Mouse (Mus musculus): Measurements from ENCODE around the gene Nfix.
A peak's percentile ranks its signal among the peaks of the same experiment; 100 is the strongest.

Nfix gene

GRCm38 (mm10) chr8:84779519-84780224 is 20.5 kb downstream of the Nfix start:
- no peak for DNase-seq

GRCm38 (mm10) chr8:84778638-84779380 is 21.3 kb downstream of the Nfix start:
- no peak for DNase-seq

- no peak for DNase-seq
Observed at GRCm38 (mm10) chr8:84777899-84778637, 22.1 kb downstream of the Nfix start.

GRCm38 (mm10) chr8:84776569-84776968 is 23.6 kb downstream of the Nfix start:
- no peak for DNase-seq

- DNase-seq: no peak
Observed at GRCm38 (mm10) chr8:84775621-84776113, 24.5 kb downstream of the Nfix start.

GRCm38 (mm10) chr8:84775105-84775591 is 25.0 kb downstream of the Nfix start:
- peak; percentile 46 for DNase-seq

GRCm38 (mm10) chr8:84774473-84774911 is 25.7 kb downstream of the Nfix start:
- DNase-seq: peak; percentile 58

GRCm38 (mm10) chr8:84773833-84774232 is 26.3 kb downstream of the Nfix start:
- DNase-seq: peak; percentile 76

GRCm38 (mm10) chr8:84773304-84773703 is 26.8 kb downstream of the Nfix start:
- DNase-seq: no peak

- no peak for DNase-seq
Observed at GRCm38 (mm10) chr8:84772628-84773027, 27.5 kb downstream of the Nfix start.

- DNase-seq: no peak
Observed at GRCm38 (mm10) chr8:84771941-84772378, 28.2 kb downstream of the Nfix start.

- DNase-seq: no peak
Observed at GRCm38 (mm10) chr8:84771000-84771687, 29.0 kb downstream of the Nfix start.

GRCm38 (mm10) chr8:84770100-84770953 is 29.8 kb downstream of the Nfix start:
- no peak for DNase-seq

- no peak for DNase-seq
Observed at GRCm38 (mm10) chr8:84769324-84769723, 30.8 kb downstream of the Nfix start.

GRCm38 (mm10) chr8:84768343-84769095 is 31.6 kb downstream of the Nfix start:
- no peak for DNase-seq

- no peak for DNase-seq
Observed at GRCm38 (mm10) chr8:84767221-84767620, 32.9 kb downstream of the Nfix start.

GRCm38 (mm10) chr8:84766422-84766821 is 33.7 kb downstream of the Nfix start:
- DNase-seq: no peak

GRCm38 (mm10) chr8:84765629-84766028 is 34.5 kb downstream of the Nfix start:
- DNase-seq: no peak

GRCm38 (mm10) chr8:84764870-84765495 is 35.2 kb downstream of the Nfix start:
- DNase-seq: no peak

GRCm38 (mm10) chr8:84764100-84764499 is 36.0 kb downstream of the Nfix start:
- no peak for DNase-seq

All from right cerebral cortex, postnatal 14 days (tissue).